Mouse (Mus musculus): ENCODE data around the gene Fars2.
"Not testable (repeated sequence)": the region's sequence is repeated elsewhere in the genome, so short reads cannot be mapped to it uniquely, and the experiment has no call there.

Gene Fars2

GRCm38 (mm10) chr13:36368799-36369198 is 251.6 kb downstream of the Fars2 start:
- no peak for DNase-seq (ENCODE audit: low read depth)

GRCm38 (mm10) chr13:36369400-36369799 is 252.2 kb downstream of the Fars2 start:
- no peak for DNase-seq (ENCODE audit: low read depth)

- no peak for DNase-seq (ENCODE audit: low read depth)
Observed at GRCm38 (mm10) chr13:36383236-36383635, 266.0 kb downstream of the Fars2 start.

- DNase-seq (ENCODE audit: low read depth) = no peak
Observed at GRCm38 (mm10) chr13:36386074-36386473, 268.9 kb downstream of the Fars2 start.

GRCm38 (mm10) chr13:36391936-36392335 is 274.7 kb downstream of the Fars2 start:
- DNase-seq (ENCODE audit: low read depth) = peak; percentile 30

- no peak for DNase-seq (ENCODE audit: low read depth)
Observed at GRCm38 (mm10) chr13:36392666-36393065, 275.5 kb downstream of the Fars2 start.

GRCm38 (mm10) chr13:36401011-36401410 is 283.8 kb downstream of the Fars2 start:
- DNase-seq (ENCODE audit: low read depth) = no peak

GRCm38 (mm10) chr13:36413276-36413675 is 296.1 kb downstream of the Fars2 start:
- DNase-seq (ENCODE audit: low read depth) = no peak

- no peak for DNase-seq (ENCODE audit: low read depth)
Observed at GRCm38 (mm10) chr13:36415176-36415575, 298.0 kb downstream of the Fars2 start.

- no peak for DNase-seq (ENCODE audit: low read depth)
Observed at GRCm38 (mm10) chr13:36416546-36416945, 299.3 kb downstream of the Fars2 start.

GRCm38 (mm10) chr13:36419357-36419756 is 302.1 kb downstream of the Fars2 start:
- DNase-seq (ENCODE audit: low read depth) = peak; percentile 25

- no peak for DNase-seq (ENCODE audit: low read depth)
Observed at GRCm38 (mm10) chr13:36422446-36422845, 305.2 kb downstream of the Fars2 start.

- not testable (repeated sequence) for DNase-seq (ENCODE audit: low read depth)
Observed at GRCm38 (mm10) chr13:36425824-36426705, 308.9 kb downstream of the Fars2 start.

GRCm38 (mm10) chr13:36429500-36430189 is 312.4 kb downstream of the Fars2 start:
- DNase-seq (ENCODE audit: low read depth) = no peak

GRCm38 (mm10) chr13:36430420-36431114 is 313.4 kb downstream of the Fars2 start:
- DNase-seq (ENCODE audit: low read depth) = no peak

- no peak for DNase-seq (ENCODE audit: low read depth)
Observed at GRCm38 (mm10) chr13:36431974-36432518, 314.8 kb downstream of the Fars2 start.

GRCm38 (mm10) chr13:36444748-36445423 is 327.7 kb downstream of the Fars2 start:
- no peak for DNase-seq (ENCODE audit: low read depth)

GRCm38 (mm10) chr13:36447947-36448346 is 330.7 kb downstream of the Fars2 start:
- DNase-seq (ENCODE audit: low read depth) = no peak

GRCm38 (mm10) chr13:36448565-36448964 is 331.4 kb downstream of the Fars2 start:
- DNase-seq (ENCODE audit: low read depth) = no peak

- no peak for DNase-seq (ENCODE audit: low read depth)
Observed at GRCm38 (mm10) chr13:36451437-36451836, 334.2 kb downstream of the Fars2 start.

- DNase-seq (ENCODE audit: low read depth) = no peak
Observed at GRCm38 (mm10) chr13:36460473-36460872, 343.3 kb downstream of the Fars2 start.

GRCm38 (mm10) chr13:36463669-36464068 is 346.5 kb downstream of the Fars2 start:
- peak; percentile 57 for DNase-seq (ENCODE audit: low read depth)

Measured in NIH3T3 (cell line).